Mouse (Mus musculus) heart, adult 2 months (tissue): ENCODE data around the gene Alg14. TPM values are rescaled to one million over a fixed set of nuclear protein-coding genes. Genes with fewer than 3 reads are reported as not detected.

Experiments used
- DNase-seq, 2 experiments: peaks; one replicate each; pipeline ENCODE4 v3.0.0; 2021
- H3K27ac ChIP-seq: fragments of 200-600 bp; 2 replicates; pipeline ENCODE4 v1.8.1; 2022
- H3K27me3 ChIP-seq: fragments of 200-500 bp; 2 replicates; pipeline ENCODE4 v1.6.1; 2012; ENCODE audit warnings: mild to moderate bottlenecking, low read length, inconsistent platforms, mixed read lengths; ENCODE audit not compliant: control insufficient read depth, insufficient read depth
- H3K36me3 ChIP-seq: fragments of 200-500 bp; 2 replicates; pipeline ENCODE4 v1.6.1; 2012; ENCODE audit warnings: low read length, inconsistent platforms; ENCODE audit not compliant: control insufficient read depth, insufficient read depth
- H3K4me1 ChIP-seq: fragments of 200-500 bp; 2 replicates; pipeline ENCODE4 v1.6.1; 2011; ENCODE audit warnings: low read length; ENCODE audit not compliant: control insufficient read depth, insufficient read depth
- H3K4me3 ChIP-seq: fragments of 200-600 bp; 2 replicates; pipeline ENCODE4 v1.8.1; 2022
- H3K79me2 ChIP-seq: fragments of 200-500 bp; replicated peaks from 2 replicates; pipeline ENCODE4 v1.6.1; 2012; ENCODE audit warnings: mild to moderate bottlenecking, inconsistent platforms, low read length, moderate library complexity, mixed read lengths; ENCODE audit not compliant: control insufficient read depth, insufficient read depth
- H3K9ac ChIP-seq: fragments of 200-500 bp; 2 replicates; pipeline ENCODE4 v1.6.1; 2012; ENCODE audit warnings: low read depth, mild to moderate bottlenecking, control low read depth, inconsistent platforms, low read length, mixed read lengths
- CTCF ChIP-seq: fragments of 200-600 bp; IDR thresholded peaks from 2 replicates; pipeline ENCODE4 v1.8.1; 2022; ENCODE audit warnings: antibody characterized with exemption, mild to moderate bottlenecking, moderate library complexity
- EP300 ChIP-seq: fragments of 200-500 bp; IDR thresholded peaks from 2 replicates; pipeline ENCODE4 v1.6.1; 2011; ENCODE audit warnings: low read depth, low read length, control low read depth; ENCODE audit not compliant: insufficient read depth
- POLR2A ChIP-seq: fragments of 200-500 bp; IDR thresholded peaks from 2 replicates; pipeline ENCODE4 v1.6.1; 2011; ENCODE audit warnings: mild to moderate bottlenecking, low read depth, low read length, control low read depth; ENCODE audit not compliant: insufficient read depth
- WGBS: fragments of 180-500 bp; shearing (Covaris S2); methylation state at CpG from one replicate; pipeline ENCODE4 v1.1.7; 2018; 5-methylcytosine and 5-hydroxymethylcytosine counted together
- intact Hi-C: fragments of 180-260 bp; cut with DNase I; formaldehyde crosslinking; loops from one replicate; pipeline ENCODE4 v1.15.1; 2025
- polyA plus RNA-seq: library from polyadenylated mRNA; depleted of rRNA; stranded (reverse); fragments of >200 nt; gene quantifications from 2 replicates; pipeline ENCODE4 v1.2.3, GENCODE M21; 2012
- total RNA-seq, 2 experiments: library from RNA; stranded (reverse); gene quantifications; 2 replicates each; pipeline ENCODE4 v1.2.3; 2021

Alg14 gene
- total and polyA plus RNA-seq, 3 experiments, result 9.1 to 12.5 (median 10.4) TPM

- no peaks in the 10 kb centered on the region for H3K79me2 ChIP-seq
- no peaks in the 10 kb centered on the region for H3K27me3 ChIP-seq
- no peak for TF ChIP-seq EP300
- peaks cover 3% of the 10 kb centered on the region for H3K4me1 ChIP-seq
- H3K9ac ChIP-seq, result no peak overlapping the region
- H3K4me3 ChIP-seq, result no peak overlapping the region
- H3K36me3 ChIP-seq, result no peaks in the 10 kb centered on the region
- H3K27ac ChIP-seq, result no peak overlapping the region
- WGBS, result 88% methylated on average over 7 of the region's 7 CpGs
- no peak for DNase-seq
- intact Hi-C loops, result no loop called here
Observed at GRCm38 (mm10) chr3:121255501-121255900, 36.1 kb upstream of the Alg14 start.

DNA sequence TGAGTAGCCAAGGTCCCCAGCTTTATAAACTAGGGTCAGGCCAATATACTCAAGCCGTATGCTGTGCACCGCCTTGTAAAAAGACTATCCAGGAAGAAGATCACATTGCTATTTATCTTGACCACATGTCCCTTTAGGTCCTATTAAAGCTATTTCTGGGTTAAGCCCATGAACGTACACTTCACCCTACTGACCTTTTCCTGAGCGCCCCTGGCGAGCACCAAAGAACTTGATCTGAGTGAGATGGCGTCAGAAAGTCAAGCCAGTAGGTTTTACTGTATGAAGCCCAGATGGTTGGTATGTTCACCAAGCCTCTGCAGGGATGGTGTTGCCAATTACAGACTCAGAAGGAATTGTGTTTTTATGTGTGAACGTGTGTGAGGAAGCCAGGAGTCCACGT is 35.4 kb upstream of the Alg14 start:
- Histone ChIP-seq H3K4me3 (no peak overlapping the region), H3K27me3 (no peaks in the 10 kb centered on the region), H3K27ac (no peak overlapping the region), H3K9ac (no peak overlapping the region), H3K4me1 (peaks cover 3% of the 10 kb centered on the region), H3K79me2 (no peaks in the 10 kb centered on the region), H3K36me3 (no peaks in the 10 kb centered on the region)
- WGBS, result 92% methylated on average over 8 of the region's 8 CpGs
- TF ChIP-seq POLR2A (no peak), EP300 (no peak), CTCF (no peak)
- no peak for DNase-seq
- intact Hi-C loops, result no loop called here

GRCm38 (mm10) chr3:121257418-121257817 is 34.2 kb upstream of the Alg14 start:
- no peaks in the 10 kb centered on the region for H3K36me3 ChIP-seq
- H3K4me3 ChIP-seq, result no peak overlapping the region
- no peak for DNase-seq
- H3K4me1 ChIP-seq, result peaks cover 1% of the 10 kb centered on the region
- H3K79me2 ChIP-seq, result no peaks in the 10 kb centered on the region
- 93% methylated on average over 10 of the region's 10 CpGs for WGBS
- H3K9ac ChIP-seq, result no peak overlapping the region
- intact Hi-C loops, result no loop called here
- no peak overlapping the region for H3K27ac ChIP-seq
- TF ChIP-seq EP300, result no peak
- TF ChIP-seq POLR2A, result no peak
- no peak for TF ChIP-seq CTCF
- H3K27me3 ChIP-seq, result no peaks in the 10 kb centered on the region

DNA sequence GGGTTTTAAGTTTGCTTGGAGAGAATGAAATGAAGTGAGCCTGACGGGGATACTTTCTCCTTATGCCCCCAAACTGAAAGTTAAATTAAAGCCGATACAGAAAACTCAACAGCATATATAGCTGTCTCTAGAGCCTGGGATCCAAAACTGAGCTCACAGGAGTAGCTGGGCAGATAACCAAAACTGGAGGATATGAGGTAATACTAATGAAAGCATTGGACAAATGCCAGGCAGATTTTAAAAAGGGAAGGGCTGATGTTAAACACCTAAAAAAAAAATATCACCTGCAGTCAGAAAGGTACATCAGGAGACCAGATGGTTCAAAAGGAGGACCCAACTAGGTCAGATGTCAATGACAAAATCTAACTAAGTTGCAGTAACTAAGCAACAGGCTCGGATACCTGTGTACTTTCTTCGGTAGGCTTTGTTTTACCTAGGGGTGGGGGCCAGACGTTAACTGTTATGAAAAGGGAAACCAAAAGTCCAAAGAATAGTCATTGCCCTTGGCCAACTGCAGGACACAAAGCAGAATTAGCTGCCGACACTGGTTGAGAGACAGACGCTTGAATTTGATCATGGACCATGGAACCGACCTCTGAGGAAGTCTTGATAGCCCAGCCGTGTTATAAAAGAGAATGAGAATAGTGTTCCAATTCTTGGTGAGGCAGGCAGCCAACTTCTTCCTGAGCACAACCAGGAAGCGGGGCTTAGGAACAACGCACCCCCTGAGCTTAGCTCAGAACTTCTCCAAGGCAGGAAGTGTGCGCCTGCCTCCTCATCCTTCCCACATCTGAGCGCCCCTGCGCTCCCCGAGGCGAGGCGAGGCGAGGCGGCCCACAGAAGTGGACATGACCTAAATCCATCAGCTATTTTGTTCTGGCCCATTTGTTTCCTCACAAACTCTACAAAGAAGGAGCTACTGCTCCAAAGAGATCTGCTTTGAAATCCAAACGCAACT is 32.8 kb upstream of the Alg14 start:
- DNase-seq, result peak in 1 of 2 experiments; percentile 17
- H3K4me1 ChIP-seq, result peaks cover 1% of the 10 kb centered on the region
- no peaks in the 10 kb centered on the region for H3K79me2 ChIP-seq
- no peaks in the 10 kb centered on the region for H3K27me3 ChIP-seq
- 27% methylated on average over 20 of the region's 20 CpGs for WGBS
- intact Hi-C loops, result no loop called here
- H3K36me3 ChIP-seq, result no peaks in the 10 kb centered on the region
- TF ChIP-seq CTCF (peak; percentile 8; the same call in 1 of the 2 replicates), POLR2A (no peak)
- no peak overlapping the region for H3K27ac ChIP-seq
- no peak overlapping the region; the same call in 1 of the 2 replicates for H3K9ac ChIP-seq
- H3K4me3 ChIP-seq, result peak overlapping the region; percentile 16

GRCm38 (mm10) chr3:121260041-121260440 is 31.5 kb upstream of the Alg14 start:
- Histone ChIP-seq H3K9ac (no peak overlapping the region), H3K27ac (no peak overlapping the region), H3K27me3 (no peaks in the 10 kb centered on the region), H3K4me3 (no peak overlapping the region), H3K36me3 (no peaks in the 10 kb centered on the region), H3K79me2 (no peaks in the 10 kb centered on the region), H3K4me1 (peaks cover 1% of the 10 kb centered on the region)
- intact Hi-C loops, result no loop called here
- peak in 1 of 2 experiments; percentile 4 for DNase-seq
- WGBS, result 90% methylated on average over 7 of the region's 7 CpGs
- no peak for TF ChIP-seq POLR2A
- TF ChIP-seq CTCF, result no peak
- no peak for TF ChIP-seq EP300

DNA sequence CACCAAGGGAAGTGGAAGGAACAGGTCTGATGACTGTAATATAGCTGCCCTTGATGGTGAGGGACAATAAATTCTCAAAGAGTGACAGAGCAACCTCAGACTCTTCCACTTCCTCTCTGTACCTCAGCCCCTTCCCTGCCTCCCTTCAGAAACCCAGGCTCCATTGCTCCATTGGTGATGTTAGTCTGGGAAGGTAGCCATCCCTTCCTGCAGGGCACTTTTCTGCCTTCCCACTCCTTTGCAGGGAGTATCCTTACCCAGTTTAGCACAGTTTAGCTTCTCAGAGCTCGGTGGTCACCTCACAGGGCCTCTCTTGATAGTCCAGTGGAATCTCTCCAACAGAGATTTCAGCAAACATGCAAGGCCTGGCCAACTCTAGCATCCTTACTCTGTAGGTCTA is 30.7 kb upstream of the Alg14 start:
- peak in 1 of 2 experiments; percentile 7 for DNase-seq
- 82% methylated on average over 1 of the region's 1 CpGs for WGBS
- Histone ChIP-seq H3K27me3 (no peaks in the 10 kb centered on the region), H3K79me2 (no peaks in the 10 kb centered on the region), H3K27ac (no peak overlapping the region), H3K36me3 (no peaks in the 10 kb centered on the region), H3K4me1 (peaks cover 1% of the 10 kb centered on the region), H3K4me3 (no peak overlapping the region), H3K9ac (no peak overlapping the region)
- intact Hi-C loops, result no loop called here
- TF ChIP-seq CTCF, result no peak
